1 mouse cellular context compared by ENCODE assay signal in genomic region chr19:27462656-27463055, GRCm38 (mm10).
TF ChIP-seq lines count a peak whose summit lies in the region.

No protein-coding gene starts in this region.

TF ChIP-seq in CH12.LX, 34 proteins besides CTCF, POLR2A, EP300 and RAD21:
- TF ChIP-seq RCOR1 (conservative IDR thresholded peaks at IDR 0.05; ENCODE audit: low read depth, low read length) (no peak), KAT2A (IDR thresholded peaks at IDR 0.05; ENCODE audit: insufficient replicate concordance, low read length) (no peak), GABPA (IDR thresholded peaks at IDR 0.05; ENCODE audit: insufficient replicate concordance, low read depth, low read length) (no peak), UBTF (IDR thresholded peaks at IDR 0.05; ENCODE audit: low read depth, low read length) (no peak), ZNF384 (IDR thresholded peaks at IDR 0.05; ENCODE audit: low read depth, low read length) (peak; percentile 74), NELFE (IDR thresholded peaks at IDR 0.05; ENCODE audit: low read depth, low read length) (no peak)
